Comparison of ENCODE assay signal across 32 mouse cellular contexts in the genomic region with DNA sequence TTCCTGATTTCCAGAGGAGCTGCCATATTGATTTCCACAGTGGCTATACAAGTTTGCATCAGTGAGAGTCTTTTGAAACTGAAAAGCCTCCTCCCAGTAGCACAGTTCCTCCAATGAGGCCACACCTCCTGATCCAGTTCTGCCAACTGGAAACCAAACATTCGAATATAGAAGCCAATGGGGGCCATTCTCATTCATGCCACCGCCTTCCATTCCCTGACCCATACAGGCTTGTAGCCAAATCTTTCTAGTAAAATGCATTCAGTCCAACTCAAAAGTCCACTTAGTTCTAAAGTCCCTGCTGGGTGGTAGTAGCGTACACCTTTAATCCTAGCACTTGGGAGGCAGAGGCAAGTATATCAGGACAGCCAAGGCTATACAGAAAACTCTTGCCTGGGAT. TPM values are rescaled to one million over a fixed set of nuclear protein-coding genes. Genes with fewer than 3 reads are reported as not detected.
"Had no signal": no experiment of that assay in that cellular context is flagged by ENCODE, and none has a peak within 500 bp of the region (broad histone marks: within the 10 kb centered on the region; RNA-seq: fewer than 3 reads in every experiment).

No protein-coding gene starts in this region.

- H3K9me3 ChIP-seq: heart, embryonic 10.5 days; heart, embryonic 12.5 days; hindbrain, embryonic 10.5 days; hindbrain, embryonic 12.5 days; intestine, embryonic 15.5 days; limb, embryonic 10.5 days; limb, embryonic 12.5 days had no signal

- H3K4me2 ChIP-seq: heart, embryonic 12.5 days; hindbrain, embryonic 12.5 days; hindbrain, embryonic 14.5 days; intestine, embryonic 15.5 days; limb, embryonic 12.5 days; liver, embryonic 11.5 days had no signal

- ATAC-seq: hindbrain, embryonic 16.5 days; inflammation-experienced regulatory T-cells, adult 6 months; intestine, embryonic 15.5 days; intestine, postnatal 0 days had no signal

- H3K4me1 ChIP-seq: heart, embryonic 10.5 days; heart, embryonic 12.5 days; hindbrain, embryonic 10.5 days; hindbrain, embryonic 12.5 days; intestine, embryonic 15.5 days; limb, embryonic 10.5 days; limb, embryonic 12.5 days had no signal

- H3K27ac ChIP-seq: heart, embryonic 10.5 days; hindbrain, embryonic 10.5 days; hindbrain, embryonic 12.5 days; hindbrain, embryonic 14.5 days; intestine, embryonic 15.5 days; kidney, postnatal 0 days; layer of hippocampus, adult 2 months; left cerebral cortex, adult 2 months; limb, embryonic 10.5 days; limb, embryonic 12.5 days; liver, embryonic 14.5 days had no signal

- H3K27me3 ChIP-seq: hindbrain, embryonic 12.5 days; intestine, embryonic 15.5 days; limb, embryonic 12.5 days had no signal

- H3K9ac ChIP-seq: heart, embryonic 12.5 days; hindbrain, embryonic 12.5 days; hindbrain, embryonic 14.5 days; intestine, embryonic 15.5 days; limb, embryonic 12.5 days; liver, embryonic 14.5 days had no signal

- DNase-seq: gastrocnemius, postnatal 14 days; heart, adult 18-20 months; heart, postnatal 10 days; heart, postnatal 4 days; kidney, postnatal 14 days had no signal

- H3K4me3 ChIP-seq: heart, embryonic 10.5 days; heart, embryonic 12.5 days; hindbrain, embryonic 10.5 days; hindbrain, embryonic 12.5 days; intestine, embryonic 15.5 days; layer of hippocampus, adult 2 months; left cerebral cortex, adult 2 months; limb, embryonic 10.5 days; limb, embryonic 12.5 days had no signal

- H3K36me3 ChIP-seq: heart, embryonic 12.5 days; intestine, embryonic 15.5 days had no signal

RNA-seq across cellular contexts. Expression of gene Slc6a18, which starts 24.6 kb away (rescaled TPM):
- total RNA-seq: granulocyte monocyte progenitor cell, adult 5-6 weeks; heart, adult 18-20 months; heart, adult 8-10 months; heart, postnatal 10 days; heart, postnatal 25 days; heart, postnatal 4 days; layer of hippocampus, adult 2 months; layer of hippocampus, postnatal 10 days; layer of hippocampus, postnatal 25 days; left cerebral cortex, adult 2 months; left cerebral cortex, postnatal 14 days; left cerebral cortex, postnatal 36 days had no signal
- polyA plus RNA-seq: heart, embryonic 10.5 days; heart, embryonic 12.5 days; heart, embryonic 14.5 days; heart, embryonic 16.5 days; hindbrain, embryonic 10.5 days; hindbrain, embryonic 12.5 days; hindbrain, embryonic 14.5 days; hindbrain, embryonic 16.5 days; inflammation-experienced regulatory T-cells, adult 6 months; intestine, embryonic 15.5 days; limb, embryonic 10.5 days; limb, embryonic 12.5 days; liver, embryonic 11.5 days; liver, embryonic 14.5 days had no signal

RNA-seq across cellular contexts. Expression of gene Slc6a19, which starts 51.4 kb away (rescaled TPM):
- total RNA-seq: gastrocnemius, adult 8-10 months; granulocyte monocyte progenitor cell, adult 5-6 weeks; heart, adult 8-10 months; heart, postnatal 25 days; heart, postnatal 4 days; layer of hippocampus, adult 2 months had no signal
- polyA plus RNA-seq: heart, embryonic 12.5 days; heart, embryonic 14.5 days; inflammation-experienced regulatory T-cells, adult 6 months; limb, embryonic 10.5 days; limb, embryonic 12.5 days; limb, embryonic 14.5 days had no signal
